Mouse (Mus musculus) embryonic facial prominence, embryonic 13.5 days (tissue): Measurements from ENCODE around the gene Ptrhd1. TPM values are rescaled to one million over a fixed set of nuclear protein-coding genes. Genes with fewer than 3 reads are reported as not detected.
"Not testable (repeated sequence)": the region's sequence is repeated elsewhere in the genome, so short reads cannot be mapped to it uniquely, and the experiment has no call there.

Experiments
- ATAC-seq: fragments of 200-750 bp; cut with Nextera tagmentation; 2 replicates; pipeline ENCODE4 v1.8.0; 2017; ENCODE audit warnings: low read depth; ENCODE audit not compliant: insufficient number of reproducible peaks, insufficient read depth, low FRiP score, low TSS enrichment
- H3K27ac ChIP-seq: fragments of 300-500 bp; sonication (generic); 2 replicates; pipeline ENCODE4 v1.5.1; 2015; ENCODE audit warnings: moderate library complexity, mild to moderate bottlenecking, inconsistent platforms
- H3K27me3 ChIP-seq: fragments of 300-500 bp; sonication (generic); 2 replicates; pipeline ENCODE4 v1.6.1; 2015; ENCODE audit warnings: mild to moderate bottlenecking, inconsistent platforms
- H3K36me3 ChIP-seq: fragments of 300-500 bp; sonication (generic); 2 replicates; pipeline ENCODE4 v1.6.1; 2015; ENCODE audit warnings: mild to moderate bottlenecking, inconsistent platforms
- H3K4me1 ChIP-seq: fragments of 300-500 bp; sonication (generic); 2 replicates; pipeline ENCODE4 v1.6.1; 2015; ENCODE audit warnings: inconsistent platforms
- H3K4me2 ChIP-seq: fragments of 300-500 bp; sonication (generic); 2 replicates; pipeline ENCODE4 v1.6.1; 2015; ENCODE audit warnings: moderate library complexity, mild to moderate bottlenecking, inconsistent platforms
- H3K4me3 ChIP-seq: fragments of 300-500 bp; sonication (generic); 2 replicates; pipeline ENCODE4 v1.5.1; 2015; ENCODE audit warnings: mild to moderate bottlenecking, inconsistent platforms
- H3K9ac ChIP-seq: fragments of 300-500 bp; sonication (generic); 2 replicates; pipeline ENCODE4 v1.6.1; 2015; ENCODE audit warnings: mild to moderate bottlenecking, inconsistent platforms
- H3K9me3 ChIP-seq: fragments of 300-500 bp; sonication (generic); 2 replicates; pipeline ENCODE4 v1.6.1; 2016; ENCODE audit warnings: inconsistent platforms
- WGBS: fragments of 180-500 bp; shearing (Covaris S2); methylation state at CpG from one replicate; pipeline ENCODE4 v1.1.7; 2015; ENCODE audit warnings: mixed read lengths; 5-methylcytosine and 5-hydroxymethylcytosine counted together
- polyA plus RNA-seq: library from polyadenylated mRNA; unstranded; fragments of >200 nt; fragmentation: Nextera tagmentation; extraction: Ambion mirVana; gene quantifications from 2 replicates; pipeline ENCODE4 v1.2.1, GENCODE M21; 2015

The Ptrhd1 gene
- polyA plus RNA-seq, 1 experiment from 2014 or later: 5.5 TPM

- ATAC-seq: no peak
- Histone ChIP-seq H3K4me2 (no peak overlapping the region), H3K27me3 (no peaks in the 10 kb centered on the region), H3K9me3 (no peaks in the 10 kb centered on the region), H3K36me3 (peaks cover 93% of the 10 kb centered on the region), H3K27ac (no peak overlapping the region), H3K4me1 (no peaks in the 10 kb centered on the region), H3K4me3 (no peak overlapping the region), H3K9ac (no peak overlapping the region)
- 92% methylated on average over 4 of the region's 4 CpGs for WGBS
Observed at GRCm38 (mm10) chr12:4202206-4202605, 31.6 kb upstream of the Ptrhd1 start.

DNA sequence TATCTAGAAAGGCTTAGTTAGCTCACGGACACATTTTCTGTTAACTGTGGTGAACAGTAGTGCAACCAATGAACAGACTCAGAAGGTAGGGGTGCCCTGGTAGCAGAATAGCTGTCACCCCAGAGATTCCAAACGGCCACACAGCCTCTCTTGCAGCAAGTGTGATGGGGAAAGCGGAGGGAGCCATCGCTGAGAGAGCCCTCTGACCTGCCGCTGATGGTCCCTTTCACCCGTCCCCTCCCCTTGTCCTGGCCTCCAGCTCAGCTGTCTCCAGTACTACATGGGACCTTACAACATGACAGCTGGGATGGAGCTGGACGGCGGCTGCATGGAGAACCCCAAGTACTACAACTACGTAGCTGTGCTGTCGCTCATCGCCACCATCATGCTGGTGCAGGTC, 27.7 kb upstream of the Ptrhd1 start:
- WGBS: 92% methylated on average over 11 of the region's 11 CpGs
- Histone ChIP-seq H3K4me2 (no peak overlapping the region), H3K9ac (no peak overlapping the region), H3K36me3 (peaks cover 93% of the 10 kb centered on the region), H3K27me3 (no peaks in the 10 kb centered on the region), H3K9me3 (no peaks in the 10 kb centered on the region), H3K4me1 (no peaks in the 10 kb centered on the region), H3K4me3 (no peak overlapping the region), H3K27ac (no peak overlapping the region)
- no peak for ATAC-seq

GRCm38 (mm10) chr12:4208405-4209133, 25.3 kb upstream of the Ptrhd1 start:
- H3K36me3 ChIP-seq: peaks cover 92% of the 10 kb centered on the region
- H3K4me2 ChIP-seq: no peak overlapping the region
- 77% methylated on average over 15 of the region's 15 CpGs for WGBS
- H3K27ac ChIP-seq: no peak overlapping the region
- ATAC-seq: no peak
- no peak overlapping the region for H3K9ac ChIP-seq
- H3K27me3 ChIP-seq: no peaks in the 10 kb centered on the region
- H3K4me3 ChIP-seq: no peak overlapping the region
- H3K9me3 ChIP-seq: no peaks in the 10 kb centered on the region
- 0 out of 2 replicates have a peak, but pooled peaks cover 3% of the 10 kb centered on the region for H3K4me1 ChIP-seq

- Histone ChIP-seq H3K4me2 (no peak overlapping the region), H3K4me3 (no peak overlapping the region), H3K9ac (no peak overlapping the region), H3K27ac (no peak overlapping the region), H3K9me3 (no peaks in the 10 kb centered on the region), H3K4me1 (0 out of 2 replicates have a peak, but pooled peaks cover 3% of the 10 kb centered on the region), H3K36me3 (peaks cover 93% of the 10 kb centered on the region), H3K27me3 (no peaks in the 10 kb centered on the region)
- WGBS: 94% methylated on average over 9 of the region's 9 CpGs
- no peak for ATAC-seq
Observed at GRCm38 (mm10) chr12:4209196-4209595, 24.6 kb upstream of the Ptrhd1 start.

GRCm38 (mm10) chr12:4211174-4211573, 22.7 kb upstream of the Ptrhd1 start:
- WGBS: 83% methylated on average over 9 of the region's 9 CpGs
- Histone ChIP-seq H3K27ac (no peak overlapping the region), H3K4me2 (no peak overlapping the region), H3K9me3 (no peaks in the 10 kb centered on the region), H3K27me3 (no peaks in the 10 kb centered on the region), H3K9ac (no peak overlapping the region), H3K4me3 (no peak overlapping the region), H3K36me3 (peaks cover 95% of the 10 kb centered on the region), H3K4me1 (0 out of 2 replicates have a peak, but pooled peaks cover 3% of the 10 kb centered on the region)
- ATAC-seq: no peak

DNA sequence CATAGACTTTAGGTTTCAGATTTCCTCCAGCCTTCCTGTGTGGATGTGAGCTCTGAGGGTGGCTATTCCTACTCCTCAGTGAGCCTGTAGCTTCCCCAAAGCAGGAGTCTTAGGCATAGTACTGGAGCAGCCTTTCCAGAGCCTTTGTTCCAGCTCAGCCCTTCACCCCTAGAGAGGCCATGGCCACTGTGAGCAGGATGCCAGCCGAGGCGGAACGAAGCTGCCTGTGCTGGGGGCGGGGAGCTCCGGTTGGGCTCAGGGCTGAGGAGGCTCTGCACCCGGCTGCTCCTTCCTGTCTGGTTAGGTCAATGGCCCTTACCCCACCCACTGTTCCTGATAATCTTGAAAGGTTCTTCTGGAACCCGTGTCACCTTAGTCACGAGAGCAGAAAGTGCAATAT, 20.9 kb upstream of the Ptrhd1 start:
- Histone ChIP-seq H3K27ac (no peak overlapping the region), H3K4me2 (no peak overlapping the region), H3K4me3 (no peak overlapping the region), H3K9me3 (no peaks in the 10 kb centered on the region), H3K9ac (no peak overlapping the region), H3K36me3 (peaks cover 95% of the 10 kb centered on the region), H3K27me3 (no peaks in the 10 kb centered on the region), H3K4me1 (0 out of 2 replicates have a peak, but pooled peaks cover 3% of the 10 kb centered on the region)
- WGBS: 43% methylated on average over 8 of the region's 8 CpGs
- ATAC-seq: no peak

GRCm38 (mm10) chr12:4230156-4230555, 3.7 kb upstream of the Ptrhd1 start:
- ATAC-seq: no peak
- Histone ChIP-seq H3K9ac (no peak overlapping the region), H3K36me3 (peaks cover 48% of the 10 kb centered on the region), H3K27ac (no peak overlapping the region), H3K4me2 (no peak overlapping the region), H3K4me3 (no peak overlapping the region), H3K4me1 (peaks cover 15% of the 10 kb centered on the region), H3K9me3 (no peaks in the 10 kb centered on the region), H3K27me3 (no peaks in the 10 kb centered on the region)
- 91% methylated on average over 7 of the region's 7 CpGs for WGBS

- Histone ChIP-seq H3K4me2 (peak overlapping the region; percentile 77), H3K36me3 (peaks cover 34% of the 10 kb centered on the region), H3K4me3 (peak overlapping the region; percentile 78), H3K9ac (peak overlapping the region; percentile 79), H3K27ac (no peak overlapping the region), H3K4me1 (peaks cover 15% of the 10 kb centered on the region), H3K9me3 (no peaks in the 10 kb centered on the region), H3K27me3 (no peaks in the 10 kb centered on the region)
- WGBS: 40% methylated on average over 4 of the region's 4 CpGs
- no peak for ATAC-seq
Observed at GRCm38 (mm10) chr12:4232777-4233176, 1.1 kb upstream of the Ptrhd1 start.

DNA sequence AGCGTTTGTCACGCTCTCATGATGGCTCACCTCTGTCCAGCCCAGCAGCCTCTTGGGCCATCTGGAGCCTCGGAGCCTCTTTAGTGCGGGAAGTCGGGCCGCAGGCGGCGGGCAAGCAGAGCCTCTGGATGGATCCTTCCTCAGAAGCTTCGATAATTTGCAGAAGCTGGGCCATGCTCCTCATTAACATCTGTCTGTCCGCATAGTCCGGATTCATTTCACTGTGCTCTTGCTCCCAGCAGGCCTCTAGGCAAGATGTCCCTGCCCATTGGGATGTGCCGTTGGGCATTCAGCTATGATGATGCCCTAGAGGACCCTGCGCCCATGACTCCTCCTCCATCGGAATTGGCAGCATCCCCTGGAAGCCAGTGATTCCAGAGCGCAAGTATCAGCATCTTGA, 3.7 kb downstream of the Ptrhd1 start:
- no peak overlapping the region for H3K27ac ChIP-seq
- no peaks in the 10 kb centered on the region for H3K27me3 ChIP-seq
- no peak overlapping the region for H3K4me3 ChIP-seq
- no peak for ATAC-seq
- H3K4me2 ChIP-seq: no peak overlapping the region
- H3K9ac ChIP-seq: no peak overlapping the region
- no peaks in the 10 kb centered on the region for H3K9me3 ChIP-seq
- WGBS: 96% methylated on average over 15 of the region's 15 CpGs
- peaks cover 11% of the 10 kb centered on the region for H3K4me1 ChIP-seq
- H3K36me3 ChIP-seq: peaks cover 11% of the 10 kb centered on the region; the same call in 1 of the 2 replicates

- not testable (repeated sequence) for ATAC-seq, H3K4me3 ChIP-seq, H3K9ac ChIP-seq, H3K4me2 ChIP-seq, H3K9me3 ChIP-seq, H3K27ac ChIP-seq, H3K27me3 ChIP-seq, H3K4me1 ChIP-seq
- H3K36me3 ChIP-seq: peaks cover 11% of the 10 kb centered on the region; the same call in 1 of the 2 replicates
- 78% methylated on average over 8 of the region's 8 CpGs for whole genome bisulfite sequencing
Observed at GRCm38 (mm10) chr12:4240281-4240680, 6.5 kb downstream of the Ptrhd1 start.

GRCm38 (mm10) chr12:4243805-4244204, 10.0 kb downstream of the Ptrhd1 start:
- 87% methylated on average over 2 of the region's 2 CpGs for WGBS
- 0 out of 2 replicates have a peak, but pooled peaks cover 3% of the 10 kb centered on the region for H3K4me1 ChIP-seq
- H3K27me3 ChIP-seq: no peaks in the 10 kb centered on the region
- no peak overlapping the region for H3K27ac ChIP-seq
- no peak for ATAC-seq
- no peak overlapping the region for H3K4me3 ChIP-seq
- no peak overlapping the region for H3K4me2 ChIP-seq
- no peak overlapping the region for H3K9ac ChIP-seq
- H3K36me3 ChIP-seq: peaks cover 4% of the 10 kb centered on the region; the same call in 1 of the 2 replicates
- no peaks in the 10 kb centered on the region for H3K9me3 ChIP-seq

DNA sequence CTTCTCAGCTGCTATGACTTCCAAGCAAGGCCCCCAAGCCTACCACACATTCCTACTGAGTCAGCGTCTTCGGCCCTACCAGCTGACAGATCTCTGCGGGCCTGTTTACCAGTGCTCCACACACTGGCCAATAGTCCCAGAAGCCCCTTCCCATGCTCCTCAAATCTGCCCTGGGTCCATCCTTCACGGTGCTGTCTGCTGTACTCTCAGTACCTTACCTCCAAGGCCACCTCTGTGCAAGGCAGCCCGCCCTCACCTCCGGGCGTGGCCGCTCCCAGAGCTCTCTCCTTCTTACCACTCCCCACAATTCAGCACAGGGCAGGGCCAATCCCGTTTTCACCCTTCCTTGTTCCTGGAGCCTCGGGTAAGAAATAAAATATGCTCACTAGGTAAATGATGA, 11.9 kb downstream of the Ptrhd1 start:
- H3K9me3 ChIP-seq: no peaks in the 10 kb centered on the region
- peaks cover 10% of the 10 kb centered on the region for H3K36me3 ChIP-seq
- WGBS: 83% methylated on average over 10 of the region's 10 CpGs
- H3K9ac ChIP-seq: no peak overlapping the region
- ATAC-seq: 0 out of 2 replicates have a peak, but pooled peaks have one; percentile 59
- no peak overlapping the region for H3K4me2 ChIP-seq
- no peak overlapping the region for H3K27ac ChIP-seq
- 0 out of 2 replicates have a peak, but pooled peaks cover 3% of the 10 kb centered on the region for H3K4me1 ChIP-seq
- no peaks in the 10 kb centered on the region for H3K27me3 ChIP-seq
- no peak overlapping the region for H3K4me3 ChIP-seq
